Comparison of ENCODE assay signal across 9 mouse cellular contexts in genomic region chr11:116491338-116491737, GRCm38 (mm10). TPM values are rescaled to one million over a fixed set of nuclear protein-coding genes. Genes with fewer than 3 reads are reported as not detected.
DNase-seq lines count a peak whose midpoint lies in the region; ATAC-seq and TF ChIP-seq lines count a peak whose summit lies in the region.
"Had no signal": no experiment of that assay in that cellular context is flagged by ENCODE, and none has a peak within 500 bp of the region (broad histone marks: within the 10 kb centered on the region; RNA-seq: fewer than 3 reads in every experiment).

No protein-coding gene starts in this region.

- H3K4me1 ChIP-seq in heart, embryonic 15.5 days (replicated peaks), result peaks cover 16% of the 10 kb centered on the region
- H3K4me1 ChIP-seq in midbrain, postnatal 0 days (ENCODE audit: insufficient read depth, low read length), result 0 out of 2 replicates have a peak, but pooled peaks cover 2% of the 10 kb centered on the region
- peaks cover 6% of the 10 kb centered on the region for H3K4me1 ChIP-seq in midbrain, embryonic 11.5 days (ENCODE audit: control insufficient read depth, insufficient read depth, low read length)
- H3K4me1 ChIP-seq in intestine, embryonic 16.5 days (ENCODE audit: control insufficient read depth, insufficient read depth, low read length), result peaks cover 26% of the 10 kb centered on the region

- H3K27me3 ChIP-seq in heart, embryonic 15.5 days, result no peaks in the 10 kb centered on the region
- no peaks in the 10 kb centered on the region for H3K27me3 ChIP-seq in midbrain, postnatal 0 days (ENCODE audit: insufficient read depth, low read length)
- H3K27me3 ChIP-seq in midbrain, embryonic 11.5 days (ENCODE audit: control insufficient read depth, insufficient read depth, low read length), result no peaks in the 10 kb centered on the region
- H3K27me3 ChIP-seq in intestine, embryonic 16.5 days (replicated peaks; ENCODE audit: control insufficient read depth, insufficient read depth, low read length), result no peaks in the 10 kb centered on the region

- H3K9me3 ChIP-seq in heart, embryonic 15.5 days (replicated peaks), result no peaks in the 10 kb centered on the region
- no peaks in the 10 kb centered on the region for H3K9me3 ChIP-seq in midbrain, postnatal 0 days (ENCODE audit: low read length)
- H3K9me3 ChIP-seq in midbrain, embryonic 11.5 days (ENCODE audit: control insufficient read depth, low read length), result no peaks in the 10 kb centered on the region
- no peaks in the 10 kb centered on the region for H3K9me3 ChIP-seq in intestine, embryonic 16.5 days (ENCODE audit: control insufficient read depth, low read length)

- H3K27ac ChIP-seq in heart, embryonic 15.5 days, result no peak overlapping the region
- H3K27ac ChIP-seq in midbrain, postnatal 0 days (ENCODE audit: low read depth, low read length), result no peak overlapping the region
- no peak overlapping the region for H3K27ac ChIP-seq in midbrain, embryonic 11.5 days (ENCODE audit: low read depth, low read length)
- peak overlapping the region; percentile 93 for H3K27ac ChIP-seq in intestine, embryonic 16.5 days (ENCODE audit: low read length)

- H3K9ac ChIP-seq in heart, embryonic 15.5 days, result no peak overlapping the region
- no peak overlapping the region for H3K9ac ChIP-seq in midbrain, postnatal 0 days (replicated peaks; ENCODE audit: low read length, poor library complexity, severe bottlenecking)
- H3K9ac ChIP-seq in midbrain, embryonic 11.5 days (ENCODE audit: low read length), result no peak overlapping the region
- no peak overlapping the region for H3K9ac ChIP-seq in intestine, embryonic 16.5 days (ENCODE audit: low read depth, low read length)

- peak; percentile 37 for TF ChIP-seq CTCF in midbrain, postnatal 0 days (IDR thresholded peaks at IDR 0.05)

- peak overlapping the region; percentile 72; the same call in 1 of the 2 replicates for H3K4me2 ChIP-seq in heart, embryonic 15.5 days
- no peak overlapping the region for H3K4me2 ChIP-seq in midbrain, postnatal 0 days (ENCODE audit: low read depth, low read length, poor library complexity, severe bottlenecking)
- no peak overlapping the region for H3K4me2 ChIP-seq in midbrain, embryonic 11.5 days
- peak overlapping the region; percentile 59; the same call in 1 of the 2 replicates for H3K4me2 ChIP-seq in intestine, embryonic 16.5 days (ENCODE audit: low read depth, low read length)

- peaks cover 11% of the 10 kb centered on the region; the same call in 1 of the 2 replicates for H3K36me3 ChIP-seq in heart, embryonic 15.5 days
- peaks cover under 1% of the 10 kb centered on the region for H3K36me3 ChIP-seq in midbrain, postnatal 0 days (ENCODE audit: insufficient read depth, low read length)
- 0 out of 2 replicates have a peak, but pooled peaks cover 4% of the 10 kb centered on the region for H3K36me3 ChIP-seq in midbrain, embryonic 11.5 days (ENCODE audit: control insufficient read depth, insufficient read depth, low read length)
- H3K36me3 ChIP-seq in intestine, embryonic 16.5 days (ENCODE audit: control insufficient read depth, insufficient read depth, low read length), result peaks cover 1% of the 10 kb centered on the region; the same call in 1 of the 2 replicates

- DNase-seq in heart, adult 11 months, result no peak
- no peak for DNase-seq in midbrain, postnatal 0 days (ENCODE audit: low spot score)
- DNase-seq in midbrain, embryonic 11.5 days (ENCODE audit: low spot score, missing footprints), result no peak
- DNase-seq in adrenal gland, adult 18-20 months (ENCODE audit: low spot score in 2 of 2), result no peak
- no peak for DNase-seq in cerebellum, postnatal 25 days
- DNase-seq in kidney, postnatal 25 days, result no peak
- DNase-seq: kidney, postnatal 14 days had no signal

- H3K4me3 ChIP-seq in heart, embryonic 15.5 days, result peak overlapping the region; percentile 80; the same call in 1 of the 2 replicates
- no peak overlapping the region for H3K4me3 ChIP-seq in midbrain, postnatal 0 days (ENCODE audit: low read depth, low read length)
- H3K4me3 ChIP-seq in midbrain, embryonic 11.5 days (ENCODE audit: low read depth, low read length), result no peak overlapping the region
- H3K4me3 ChIP-seq in intestine, embryonic 16.5 days (ENCODE audit: low read length), result no peak overlapping the region

- no peak for ATAC-seq in heart, embryonic 15.5 days (replicated peaks; ENCODE audit: insufficient number of reproducible peaks, insufficient read depth, low FRiP score, low read depth)
- ATAC-seq in midbrain, postnatal 0 days (ENCODE audit: low FRiP score), result no peak
- no peak for ATAC-seq in midbrain, embryonic 11.5 days (ENCODE audit: low FRiP score)
- no peak for ATAC-seq in intestine, embryonic 16.5 days

- WGBS in heart, embryonic 15.5 days, result 73% methylated on average over 6 of the region's 6 CpGs
- WGBS in midbrain, postnatal 0 days, result 78% methylated on average over 6 of the region's 6 CpGs
- 69% methylated on average over 6 of the region's 6 CpGs for WGBS in midbrain, embryonic 11.5 days
- WGBS in intestine, embryonic 16.5 days, result 56% methylated on average over 6 of the region's 6 CpGs

RNA-seq across cellular contexts. Expression of gene Prpsap1, which starts 2.7 kb away (rescaled TPM):
- 81.7 and 98.2 TPM in 2 replicates for polyA plus RNA-seq in heart, embryonic 15.5 days (2015; fragmentation: Nextera tagmentation; extraction: Ambion mirVana)
- 110 and 113 TPM in 2 replicates for total RNA-seq in midbrain, postnatal 0 days (2014; rRNA removed)
- 156 and 157 TPM in 2 replicates for polyA plus RNA-seq in midbrain, postnatal 0 days (2015; fragmentation: Nextera tagmentation; extraction: Ambion mirVana)
- 173 and 183 TPM in 2 replicates for polyA plus RNA-seq in midbrain, embryonic 11.5 days (2014; fragmentation: Nextera tagmentation; extraction: Ambion mirVana)
- polyA plus RNA-seq in intestine, embryonic 16.5 days (2015; fragmentation: Nextera tagmentation; extraction: Ambion mirVana), result 260 and 274 TPM in 2 replicates
- 100 to 1,000 TPM in 1 of 2 experiments, 10 to 100 TPM in 1; 67.7 to 102 TPM for total RNA-seq in adrenal gland, adult 18-20 months (2021)

RNA-seq across cellular contexts. Expression of gene Qrich2, which starts 25.3 kb away (rescaled TPM):
- 0.10 TPM in 1 of 2 replicates, not detected in the other for polyA plus RNA-seq in heart, embryonic 15.5 days (2015; fragmentation: Nextera tagmentation; extraction: Ambion mirVana)
- total RNA-seq in midbrain, postnatal 0 days (2014; rRNA removed), result not detected in 2 replicates
- polyA plus RNA-seq in midbrain, postnatal 0 days (2015; fragmentation: Nextera tagmentation; extraction: Ambion mirVana), result 0.14 and 0.15 TPM in 2 replicates
- polyA plus RNA-seq in midbrain, embryonic 11.5 days (2014; fragmentation: Nextera tagmentation; extraction: Ambion mirVana), result 0.08 and 0.14 TPM in 2 replicates
- polyA plus RNA-seq in intestine, embryonic 16.5 days (2015; fragmentation: Nextera tagmentation; extraction: Ambion mirVana), result 0.39 TPM in 2 replicates
- not detected for total RNA-seq in adrenal gland, adult 18-20 months (2021)

RNA-seq across cellular contexts. Expression of gene Sphk1, which starts 39.4 kb away (rescaled TPM):
- polyA plus RNA-seq in heart, embryonic 15.5 days (2015; fragmentation: Nextera tagmentation; extraction: Ambion mirVana), result 2.8 and 4.4 TPM in 2 replicates
- total RNA-seq in midbrain, postnatal 0 days (2014; rRNA removed), result 12.2 and 12.4 TPM in 2 replicates
- 9.3 and 13.8 TPM in 2 replicates for polyA plus RNA-seq in midbrain, postnatal 0 days (2015; fragmentation: Nextera tagmentation; extraction: Ambion mirVana)
- 7.1 and 8.3 TPM in 2 replicates for polyA plus RNA-seq in midbrain, embryonic 11.5 days (2014; fragmentation: Nextera tagmentation; extraction: Ambion mirVana)
- 3.9 and 5.2 TPM in 2 replicates for polyA plus RNA-seq in intestine, embryonic 16.5 days (2015; fragmentation: Nextera tagmentation; extraction: Ambion mirVana)
- total RNA-seq in adrenal gland, adult 18-20 months (2021), result 1 to 10 TPM; 1.9 to 2.5 TPM

RNA-seq across cellular contexts. Expression of gene Ubald2, which starts 57.4 kb away (rescaled TPM):
- polyA plus RNA-seq in heart, embryonic 15.5 days (2015; fragmentation: Nextera tagmentation; extraction: Ambion mirVana), result 29.3 and 32.5 TPM in 2 replicates
- total RNA-seq in midbrain, postnatal 0 days (2014; rRNA removed), result 81.0 and 85.9 TPM in 2 replicates
- 40.1 and 40.9 TPM in 2 replicates for polyA plus RNA-seq in midbrain, postnatal 0 days (2015; fragmentation: Nextera tagmentation; extraction: Ambion mirVana)
- 72.3 and 83.0 TPM in 2 replicates for polyA plus RNA-seq in midbrain, embryonic 11.5 days (2014; fragmentation: Nextera tagmentation; extraction: Ambion mirVana)
- polyA plus RNA-seq in intestine, embryonic 16.5 days (2015; fragmentation: Nextera tagmentation; extraction: Ambion mirVana), result 47.2 and 55.0 TPM in 2 replicates
- 10 to 100 TPM; 19.1 to 22.5 TPM for total RNA-seq in adrenal gland, adult 18-20 months (2021)

Comparison
In these comparisons a context has a peak if more than half of its experiments do, and no peak if none do; other contexts are left out.
1. H3K4me2 ChIP-seq: peak in heart, embryonic 15.5 days (single experiment) and intestine, embryonic 16.5 days (single experiment); none in midbrain, postnatal 0 days (single experiment) and midbrain, embryonic 11.5 days (single experiment).